Mouse (Mus musculus) megakaryocyte-erythroid progenitor cell, adult 5-6 weeks (primary cell): ENCODE measurements around the gene Gm10999. TPM values are rescaled to one million over a fixed set of nuclear protein-coding genes. Genes with fewer than 3 reads are reported as not detected.
"Not testable (repeated sequence)": the region's sequence is repeated elsewhere in the genome, so short reads cannot be mapped to it uniquely, and the experiment has no call there.

Experiments used
- ATAC-seq: replicated peaks from 2 replicates; pipeline ENCODE4 v1.8.0; 2016; ENCODE audit warnings: mild to moderate bottlenecking, inconsistent platforms; ENCODE audit not compliant: severe bottlenecking, poor library complexity, low FRiP score, low TSS enrichment
- total RNA-seq, 2 experiments: library from RNA; stranded (forward) in 1 of 2; stranded (reverse) in 1 of 2; fragments of 200-1000, 215-1000 nt in 1 of 2; fragments of >200 nt in 1 of 2; fragmentation: Nextera tagmentation in 1 of 2; gene quantifications; 2 replicates each; pipeline ENCODE4 v1.2.3; 2014 to 2017

Gene Gm10999
- not detected in 2 replicates for total RNA-seq (2014; fragmentation: Nextera tagmentation)
- total RNA-seq (2017) = not detected in 2 replicates

GRCm38 (mm10) chr8:129131561-129131960 lies at the start of gene Gm10999:
TSS of gene Gm10999 (minus strand) at chr8:129131661.
- ATAC-seq = no peak

GRCm38 (mm10) chr8:129133475-129133874 lies 2.0 kb upstream of the Gm10999 start:
- no peak for ATAC-seq

- not testable (repeated sequence) for ATAC-seq
These were observed 15.7 kb downstream of the Gm10999 start for GRCm38 (mm10) chr8:129115761-129116160.

Other genes starting within 250 kb of the Gm10999 start
- gene Ccdc7a, start 66.1 kb downstream of the Gm10999 start, total RNA-seq (2014; fragmentation: Nextera tagmentation) = not detected in 2 replicates
- gene Ccdc7a, start 66.1 kb downstream of the Gm10999 start, total RNA-seq (2017) = not detected in 2 replicates
- not detected in 2 replicates for gene Ccdc7b, start 64.5 kb downstream of the Gm10999 start, total RNA-seq (2014; fragmentation: Nextera tagmentation)
- gene Ccdc7b, start 64.5 kb downstream of the Gm10999 start, total RNA-seq (2017) = not detected in 2 replicates
- gene 2610044O15Rik8, start 102.7 kb upstream of the Gm10999 start, total RNA-seq (2014; fragmentation: Nextera tagmentation) = 12.7 and 13.3 TPM in 2 replicates
- gene 2610044O15Rik8, start 102.7 kb upstream of the Gm10999 start, total RNA-seq (2017) = 24.4 and 27.9 TPM in 2 replicates